ENCODE assay signal across 9 mouse cellular contexts in the genomic region with DNA sequence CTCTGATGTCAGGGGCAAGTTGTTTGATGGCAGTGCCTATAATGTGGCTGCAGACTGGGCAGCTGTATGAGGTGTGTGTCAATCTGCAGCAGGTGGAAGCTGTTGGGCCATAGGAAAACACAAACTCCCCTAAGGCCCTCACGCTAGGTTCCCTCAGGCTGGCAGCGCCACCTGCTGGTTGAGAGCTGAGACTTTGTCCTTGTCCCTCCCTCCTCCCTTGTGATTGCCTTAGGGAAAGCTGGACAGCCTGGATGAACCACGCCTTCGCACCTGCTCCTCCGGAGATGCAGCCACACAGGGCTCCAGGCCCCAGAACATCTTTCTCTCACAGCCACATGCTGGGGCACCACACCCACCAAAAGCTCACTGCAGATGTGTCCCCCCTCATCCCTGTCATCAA. TPM values are rescaled to one million over a fixed set of nuclear protein-coding genes. Genes with fewer than 3 reads are reported as not detected.
A peak's percentile ranks its signal among the peaks of the same experiment; 100 is the strongest.
DNase-seq lines count a peak whose midpoint lies in the region; ATAC-seq lines count a peak whose summit lies in the region.
"Had no signal": no experiment of that assay in that cellular context is flagged by ENCODE, and none has a peak within 500 bp of the region (broad histone marks: within the 10 kb centered on the region; RNA-seq: fewer than 3 reads in every experiment).

No protein-coding gene starts in this region.

- 6% methylated on average over 5 of the region's 5 CpGs for WGBS in liver, embryonic 12.5 days (ENCODE audit: insufficient replicate concordance)
- WGBS in intestine, embryonic 14.5 days: 11% methylated on average over 5 of the region's 5 CpGs
- 5% methylated on average over 5 of the region's 5 CpGs for WGBS in liver, embryonic 11.5 days

- ATAC-seq in liver, embryonic 12.5 days: no peak
- peak; percentile 68 for ATAC-seq in erythroid progenitor cell, adult 5-6 weeks (replicated peaks; ENCODE audit: low FRiP score, poor library complexity, severe bottlenecking)
- ATAC-seq in intestine, embryonic 14.5 days (replicated peaks; ENCODE audit: low FRiP score, low TSS enrichment, low read depth): peak; percentile 28; the same call in 1 of the 2 replicates
- ATAC-seq in liver, embryonic 11.5 days (replicated peaks; ENCODE audit: low FRiP score): peak; percentile 54; the same call in 1 of the 2 replicates

- no peak overlapping the region for H3K4me2 ChIP-seq in liver, embryonic 12.5 days
- no peak overlapping the region for H3K4me2 ChIP-seq in intestine, embryonic 14.5 days (ENCODE audit: low read length)
- no peak overlapping the region for H3K4me2 ChIP-seq in liver, embryonic 11.5 days
- H3K4me2 ChIP-seq: embryonic facial prominence, embryonic 13.5 days had no signal

- peaks cover 60% of the 10 kb centered on the region for H3K27me3 ChIP-seq in liver, embryonic 12.5 days (replicated peaks)
- peaks cover 29% of the 10 kb centered on the region for H3K27me3 ChIP-seq in intestine, embryonic 14.5 days (replicated peaks; ENCODE audit: control insufficient read depth, insufficient read depth, low read length)
- peaks cover 47% of the 10 kb centered on the region for H3K27me3 ChIP-seq in liver, embryonic 11.5 days (replicated peaks; ENCODE audit: control insufficient read depth, insufficient read depth, low read length)

- peak; percentile 78 for DNase-seq in liver
- peak; percentile 53 for DNase-seq in c-Kit-negative CD71-positive TER-119-positive erythroid progenitor cells, embryonic 14.5 days (ENCODE audit: low read depth, low spot score)
- peak; percentile 85 for DNase-seq in intestine, embryonic 14.5 days (ENCODE audit: low spot score)
- peak; percentile 53 for DNase-seq in liver, embryonic 11.5 days (ENCODE audit: low spot score)
- peak; percentile 66 for DNase-seq in ovary, postnatal 36 days (ENCODE audit: low spot score)
- DNase-seq in thymus, postnatal 36 days: peak; percentile 38 to 46

- no peaks in the 10 kb centered on the region for H3K36me3 ChIP-seq in liver, embryonic 12.5 days
- H3K36me3 ChIP-seq in intestine, embryonic 14.5 days (ENCODE audit: control insufficient read depth, insufficient read depth, low read length): no peaks in the 10 kb centered on the region
- H3K36me3 ChIP-seq in liver, embryonic 11.5 days (ENCODE audit: control insufficient read depth, insufficient read depth, low read length): no peaks in the 10 kb centered on the region
- H3K36me3 ChIP-seq: embryonic facial prominence, embryonic 13.5 days had no signal

- no peaks in the 10 kb centered on the region for H3K9me3 ChIP-seq in liver, embryonic 12.5 days (replicated peaks)
- no peaks in the 10 kb centered on the region for H3K9me3 ChIP-seq in intestine, embryonic 14.5 days (ENCODE audit: control insufficient read depth, low read length)
- H3K9me3 ChIP-seq in liver, embryonic 11.5 days (ENCODE audit: control insufficient read depth, low read length): no peaks in the 10 kb centered on the region
- H3K9me3 ChIP-seq: embryonic facial prominence, embryonic 13.5 days had no signal

- H3K4me1 ChIP-seq in liver, embryonic 12.5 days: peaks cover 22% of the 10 kb centered on the region
- peaks cover 3% of the 10 kb centered on the region; the same call in 1 of the 2 replicates for H3K4me1 ChIP-seq in intestine, embryonic 14.5 days (replicated peaks; ENCODE audit: control insufficient read depth, insufficient read depth, low read length)
- H3K4me1 ChIP-seq in liver, embryonic 11.5 days (replicated peaks; ENCODE audit: control insufficient read depth, insufficient read depth, low read length): peaks cover 7% of the 10 kb centered on the region; the same call in 1 of the 2 replicates

- no peak overlapping the region for H3K27ac ChIP-seq in liver, embryonic 12.5 days
- H3K27ac ChIP-seq in intestine, embryonic 14.5 days (ENCODE audit: low read depth): no peak overlapping the region
- no peak overlapping the region for H3K27ac ChIP-seq in liver, embryonic 11.5 days (ENCODE audit: low read depth, low read length)
- H3K27ac ChIP-seq: embryonic facial prominence, embryonic 13.5 days had no signal

- no peak overlapping the region for H3K4me3 ChIP-seq in liver, embryonic 12.5 days
- H3K4me3 ChIP-seq in intestine, embryonic 14.5 days (ENCODE audit: low read depth, low read length): no peak overlapping the region
- no peak overlapping the region for H3K4me3 ChIP-seq in liver, embryonic 11.5 days (ENCODE audit: low read depth, low read length)
- H3K4me3 ChIP-seq: embryonic facial prominence, embryonic 13.5 days had no signal

- H3K9ac ChIP-seq in liver, embryonic 12.5 days: no peak overlapping the region
- H3K9ac ChIP-seq in intestine, embryonic 14.5 days (ENCODE audit: low read length): no peak overlapping the region
- H3K9ac ChIP-seq in liver, embryonic 11.5 days (ENCODE audit: low read depth, low read length): no peak overlapping the region
- H3K9ac ChIP-seq: embryonic facial prominence, embryonic 13.5 days had no signal

RNA-seq across cellular contexts. Expression of a gene that starts 3.5 kb away (rescaled TPM):
- 0.81 and 1.4 TPM in 2 replicates for polyA plus RNA-seq in liver, embryonic 12.5 days (2016; fragmentation: Nextera tagmentation; extraction: Ambion mirVana)
- total RNA-seq in erythroid progenitor cell, adult 5-6 weeks (2015; ENCODE audit: low replicate concordance): not detected in 2 replicates
- total RNA-seq in erythroid progenitor cell, adult 5-6 weeks (2017; ENCODE audit: low replicate concordance): not detected in 2 replicates
- 16.0 and 18.3 TPM in 2 replicates for polyA plus RNA-seq in intestine, embryonic 14.5 days (2014; fragmentation: Nextera tagmentation; extraction: Ambion mirVana)
- polyA plus RNA-seq in liver, embryonic 11.5 days (2014; fragmentation: Nextera tagmentation; extraction: Ambion mirVana): 7.1 and 7.4 TPM in 2 replicates

RNA-seq across cellular contexts. Expression of a gene that starts 19.0 kb away (rescaled TPM):
- not detected in 2 replicates for polyA plus RNA-seq in liver, embryonic 12.5 days (2016; fragmentation: Nextera tagmentation; extraction: Ambion mirVana)
- not detected in 2 replicates for total RNA-seq in erythroid progenitor cell, adult 5-6 weeks (2015; ENCODE audit: low replicate concordance)
- not detected in 2 replicates for total RNA-seq in erythroid progenitor cell, adult 5-6 weeks (2017; ENCODE audit: low replicate concordance)
- polyA plus RNA-seq in intestine, embryonic 14.5 days (2014; fragmentation: Nextera tagmentation; extraction: Ambion mirVana): 0.15 TPM in 1 of 2 replicates, not detected in the other
- polyA plus RNA-seq in liver, embryonic 11.5 days (2014; fragmentation: Nextera tagmentation; extraction: Ambion mirVana): not detected in 2 replicates

RNA-seq across cellular contexts. Expression of a gene that starts 26.7 kb away (rescaled TPM):
- polyA plus RNA-seq in liver, embryonic 12.5 days (2016; fragmentation: Nextera tagmentation; extraction: Ambion mirVana): 48.3 and 51.2 TPM in 2 replicates
- 50.7 and 56.2 TPM in 2 replicates for total RNA-seq in erythroid progenitor cell, adult 5-6 weeks (2015; ENCODE audit: low replicate concordance)
- total RNA-seq in erythroid progenitor cell, adult 5-6 weeks (2017; ENCODE audit: low replicate concordance): 11.6 and 36.7 TPM in 2 replicates
- 64.9 and 70.3 TPM in 2 replicates for polyA plus RNA-seq in intestine, embryonic 14.5 days (2014; fragmentation: Nextera tagmentation; extraction: Ambion mirVana)
- 56.5 and 58.8 TPM in 2 replicates for polyA plus RNA-seq in liver, embryonic 11.5 days (2014; fragmentation: Nextera tagmentation; extraction: Ambion mirVana)

RNA-seq across cellular contexts. Expression of a gene that starts 27.6 kb away (rescaled TPM):
- polyA plus RNA-seq in liver, embryonic 12.5 days (2016; fragmentation: Nextera tagmentation; extraction: Ambion mirVana): 0.22 and 0.31 TPM in 2 replicates
- total RNA-seq in erythroid progenitor cell, adult 5-6 weeks (2015; ENCODE audit: low replicate concordance): not detected in 2 replicates
- not detected in 2 replicates for total RNA-seq in erythroid progenitor cell, adult 5-6 weeks (2017; ENCODE audit: low replicate concordance)
- polyA plus RNA-seq in intestine, embryonic 14.5 days (2014; fragmentation: Nextera tagmentation; extraction: Ambion mirVana): 0.16 and 0.20 TPM in 2 replicates
- polyA plus RNA-seq in liver, embryonic 11.5 days (2014; fragmentation: Nextera tagmentation; extraction: Ambion mirVana): 0.25 and 0.58 TPM in 2 replicates
- polyA plus RNA-seq: embryonic facial prominence, embryonic 13.5 days had no signal

RNA-seq across cellular contexts. Expression of a gene that starts 47.0 kb away (rescaled TPM):
- 0.30 TPM in 2 replicates for polyA plus RNA-seq in liver, embryonic 12.5 days (2016; fragmentation: Nextera tagmentation; extraction: Ambion mirVana)
- total RNA-seq in erythroid progenitor cell, adult 5-6 weeks (2015; ENCODE audit: low replicate concordance): 13.4 and 15.5 TPM in 2 replicates
- 6.7 and 11.9 TPM in 2 replicates for total RNA-seq in erythroid progenitor cell, adult 5-6 weeks (2017; ENCODE audit: low replicate concordance)
- polyA plus RNA-seq in intestine, embryonic 14.5 days (2014; fragmentation: Nextera tagmentation; extraction: Ambion mirVana): 0.11 and 0.15 TPM in 2 replicates
- 0.16 and 0.56 TPM in 2 replicates for polyA plus RNA-seq in liver, embryonic 11.5 days (2014; fragmentation: Nextera tagmentation; extraction: Ambion mirVana)
